Mouse (Mus musculus) hindbrain, embryonic 10.5 days (tissue): ENCODE measurements around the gene Smn1. TPM values are rescaled to one million over a fixed set of nuclear protein-coding genes. Genes with fewer than 3 reads are reported as not detected.
"Not testable (repeated sequence)": the region's sequence is repeated elsewhere in the genome, so short reads cannot be mapped to it uniquely, and the experiment has no call there.

Experiments used
- DNase-seq: peaks from one replicate; pipeline ENCODE4 v3.0.0-alpha.2; 2017; ENCODE audit warnings: low spot score
- H3K27ac ChIP-seq: fragments of 300-500 bp; sonication (generic); 2 replicates; pipeline ENCODE4 v1.5.1; 2016; ENCODE audit warnings: mild to moderate bottlenecking, moderate library complexity
- H3K27me3 ChIP-seq: fragments of 300-500 bp; sonication (generic); 2 replicates; pipeline ENCODE4 v1.6.1; 2016; ENCODE audit warnings: mild to moderate bottlenecking; ENCODE audit not compliant: poor library complexity, insufficient read depth, severe bottlenecking
- H3K36me3 ChIP-seq: fragments of 300-500 bp; sonication (generic); 2 replicates; pipeline ENCODE4 v1.6.1; 2016; ENCODE audit warnings: mild to moderate bottlenecking, moderate library complexity
- H3K4me1 ChIP-seq: fragments of 300-500 bp; sonication (generic); replicated peaks from 2 replicates; pipeline ENCODE4 v1.6.1; 2016; ENCODE audit warnings: mild to moderate bottlenecking
- H3K4me3 ChIP-seq: fragments of 300-500 bp; sonication (generic); 2 replicates; pipeline ENCODE4 v1.5.1; 2016; ENCODE audit warnings: mild to moderate bottlenecking, moderate library complexity
- H3K9me3 ChIP-seq: fragments of 300-500 bp; sonication (generic); 2 replicates; pipeline ENCODE4 v1.6.1; 2016; ENCODE audit warnings: mild to moderate bottlenecking, moderate library complexity
- WGBS: fragments of 180-500 bp; shearing (Covaris S2); methylation state at CpG from one replicate; pipeline ENCODE4 v1.1.7; 2016; 5-methylcytosine and 5-hydroxymethylcytosine counted together
- polyA plus RNA-seq: library from polyadenylated mRNA; unstranded; fragments of >200 nt; fragmentation: Nextera tagmentation; extraction: Ambion mirVana; gene quantifications from 2 replicates; pipeline ENCODE4 v1.2.1, GENCODE M21; 2016

The Smn1 gene
- polyA plus RNA-seq, 1 experiment from 2014 or later = 86.9 TPM

DNA sequence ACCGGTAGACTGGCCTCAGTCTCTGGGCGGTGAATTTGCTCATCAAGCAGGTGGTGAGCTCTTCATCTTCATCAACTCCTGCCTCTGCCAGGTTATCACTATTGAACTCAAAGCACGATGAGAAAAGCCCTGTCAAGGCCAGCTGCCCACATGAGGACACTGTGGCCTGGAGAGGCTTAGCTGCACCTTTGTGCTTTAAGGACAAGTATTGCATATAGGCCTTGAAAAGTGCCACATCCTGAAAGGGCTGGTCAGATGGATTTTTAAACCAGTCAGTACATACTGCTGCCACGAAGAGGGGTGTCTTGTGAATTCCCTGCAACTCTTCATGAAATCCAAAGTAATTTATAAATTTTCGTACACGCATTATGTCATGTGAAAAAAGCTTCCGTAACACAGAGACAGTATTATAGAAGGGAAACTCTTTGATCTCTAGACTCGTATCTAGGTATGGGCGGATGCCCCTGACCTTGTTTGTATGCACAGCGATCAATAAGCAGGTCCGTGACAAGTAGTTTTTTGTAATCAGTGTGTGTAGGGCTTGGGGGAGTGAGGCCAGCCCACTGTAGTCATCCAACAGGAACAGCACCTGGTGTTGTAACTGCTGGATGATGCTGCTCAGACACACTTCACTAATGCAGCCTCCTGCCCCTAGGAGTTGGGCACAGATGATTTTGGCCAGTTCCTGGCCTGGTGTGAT, 36.7 kb downstream of the Smn1 start:
- not testable (repeated sequence) for H3K4me3 ChIP-seq, H3K27me3 ChIP-seq, H3K36me3 ChIP-seq, H3K27ac ChIP-seq, H3K9me3 ChIP-seq, H3K4me1 ChIP-seq, DNase-seq
- 90% methylated on average over 11 of the region's 11 CpGs for WGBS

DNA sequence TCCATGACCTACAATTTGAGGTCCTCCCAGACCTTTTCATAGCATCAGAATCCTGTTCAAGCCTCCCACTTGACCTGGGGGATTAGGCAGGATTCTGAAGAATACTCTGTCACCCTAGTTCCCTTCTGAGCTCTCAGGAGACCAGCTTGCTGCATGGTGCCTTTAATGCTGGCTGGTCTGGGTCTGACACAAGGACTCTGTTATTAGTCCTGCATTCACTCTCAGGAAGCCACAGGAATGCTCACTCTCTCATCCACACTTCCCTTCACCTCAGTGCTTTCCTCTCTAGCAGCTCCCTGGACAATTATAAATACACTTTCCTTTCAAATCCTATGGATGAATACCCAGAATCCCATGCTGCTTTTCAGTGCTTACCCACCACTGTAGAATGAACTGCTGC, 37.8 kb downstream of the Smn1 start:
- H3K4me1 ChIP-seq, H3K9me3 ChIP-seq, H3K27ac ChIP-seq: not testable (repeated sequence)

DNA sequence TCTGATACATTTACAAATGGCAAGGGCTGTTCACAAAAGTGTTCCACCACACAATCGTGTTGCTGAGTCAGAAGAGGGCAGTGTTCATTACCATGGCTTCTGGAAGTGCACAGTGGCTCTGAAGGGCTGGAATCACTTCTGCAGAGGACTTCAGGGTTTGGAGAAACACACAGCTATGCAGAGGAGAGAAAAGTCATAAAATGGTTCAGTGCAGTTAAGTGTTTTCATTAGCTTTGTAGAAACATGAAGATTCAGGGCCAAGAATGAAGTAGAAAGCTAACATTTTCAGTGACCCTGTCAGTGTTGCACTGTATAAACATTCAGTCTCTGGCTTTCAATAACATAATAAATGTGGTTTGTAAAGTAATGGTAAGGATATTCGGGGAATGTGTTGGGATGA, 41.7 kb downstream of the Smn1 start:
- not testable (repeated sequence) for H3K4me3 ChIP-seq, DNase-seq, H3K9me3 ChIP-seq, H3K27ac ChIP-seq, H3K36me3 ChIP-seq, H3K4me1 ChIP-seq, H3K27me3 ChIP-seq
- WGBS = 69% methylated on average over 2 of the region's 2 CpGs

More for the DNA sequence above, 37.8 kb downstream of the Smn1 start:
- not testable (repeated sequence) for DNase-seq, H3K36me3 ChIP-seq, H3K27me3 ChIP-seq, H3K4me3 ChIP-seq

DNA sequence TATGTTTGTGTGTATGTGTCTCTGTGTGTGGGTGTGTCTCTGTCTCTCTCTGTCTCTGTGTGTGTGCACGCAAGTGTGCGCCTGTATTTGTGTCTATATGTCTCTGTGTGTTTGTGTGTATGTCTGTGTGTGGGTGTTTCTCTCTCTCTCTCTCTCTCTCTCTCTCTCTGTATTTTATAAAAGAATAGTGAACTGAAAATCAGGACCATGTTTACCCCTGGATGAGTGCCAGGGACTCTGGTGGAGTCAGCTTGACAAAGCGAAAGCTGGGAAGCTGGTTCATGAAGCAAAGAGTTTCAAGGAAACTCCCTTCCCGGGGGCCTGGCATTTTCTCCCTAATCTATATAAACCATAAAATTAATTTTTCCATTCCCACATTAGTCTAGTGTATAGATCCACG, 49.7 kb downstream of the Smn1 start:
- WGBS = 91% methylated on average over 4 of the region's 5 CpGs
- H3K4me1 ChIP-seq, H3K36me3 ChIP-seq, H3K4me3 ChIP-seq, DNase-seq, H3K9me3 ChIP-seq, H3K27me3 ChIP-seq, H3K27ac ChIP-seq: not testable (repeated sequence)

DNA sequence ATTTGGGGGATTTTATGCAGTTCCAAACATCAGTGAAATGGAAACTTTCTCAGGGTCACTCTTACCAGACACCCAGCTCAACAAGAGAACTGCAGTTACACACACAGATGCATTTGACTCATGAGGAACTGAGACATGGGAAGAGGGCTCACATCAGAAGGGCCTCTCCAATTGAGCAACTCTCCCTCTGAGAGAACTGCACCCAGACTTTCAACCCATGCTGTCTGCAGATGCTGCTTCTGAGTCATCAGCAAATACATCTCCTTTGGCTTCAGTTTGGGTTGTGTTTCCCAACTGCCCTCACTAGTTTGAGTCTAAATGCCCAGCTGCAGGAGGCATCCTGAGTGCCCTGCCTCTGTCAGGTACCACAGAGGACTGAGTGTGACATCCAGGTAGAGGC, 58.5 kb downstream of the Smn1 start:
- not testable (repeated sequence) for H3K27me3 ChIP-seq, H3K9me3 ChIP-seq, H3K27ac ChIP-seq, H3K36me3 ChIP-seq, H3K4me3 ChIP-seq, H3K4me1 ChIP-seq, DNase-seq

Other genes with a start within 250 kb of the Smn1 start
- 9.3 and 31.1 TPM in 2 replicates for gene Cartpt, start 223.8 kb upstream of the Smn1 start, polyA plus RNA-seq
- 33.9 and 36.0 TPM in 2 replicates for gene Mccc2, start 109.2 kb upstream of the Smn1 start, polyA plus RNA-seq
- gene Bdp1, start 20.8 kb upstream of the Smn1 start, polyA plus RNA-seq = 19.3 and 26.2 TPM in 2 replicates
- 156 and 208 TPM in 2 replicates for gene Serf1, start 16.8 kb upstream of the Smn1 start, polyA plus RNA-seq
- gene Naip2, start 77.2 kb downstream of the Smn1 start, polyA plus RNA-seq = 0.16 and 0.26 TPM in 2 replicates
- 0.15 and 0.16 TPM in 2 replicates for gene Naip5, start 121.5 kb downstream of the Smn1 start, polyA plus RNA-seq
- gene Naip6, start 192.8 kb downstream of the Smn1 start, polyA plus RNA-seq = 0.06 and 0.10 TPM in 2 replicates